Mouse (Mus musculus) liver, postnatal 0 days (tissue): Measurements from ENCODE around the gene Hoxa11.

Experiments
- CTCF ChIP-seq: sonication (generic); IDR thresholded peaks from 2 replicates; pipeline ENCODE4 v1.5.1; 2016; ENCODE audit warnings: antibody characterized with exemption, low read depth
- EP300 ChIP-seq: IDR thresholded peaks from 2 replicates; pipeline ENCODE4 v1.6.1; 2016; ENCODE audit warnings: antibody characterized with exemption, low read depth, mild to moderate bottlenecking

GRCm38 (mm10) chr6:52244471-52245039, 1.1 kb downstream of the Hoxa11 start:
- TF ChIP-seq CTCF: no peak
- no peak for TF ChIP-seq EP300
